Mouse (Mus musculus) c-Kit-negative CD71-positive TER-119-positive erythroid progenitor cells, embryonic 14.5 days (primary cell): ENCODE results near the gene Fam193b.

Experiments
- DNase-seq: peaks from one replicate; pipeline ENCODE4 v3.0.0-alpha.2; 2013; ENCODE audit warnings: low read depth, low spot score

The Fam193b gene

GRCm38 (mm10) chr13:55527834-55528772 is 42.8 kb downstream of the Fam193b start:
- DNase-seq, result no peak

- DNase-seq, result no peak
Observed at GRCm38 (mm10) chr13:55527212-55527611, 43.7 kb downstream of the Fam193b start.

DNA sequence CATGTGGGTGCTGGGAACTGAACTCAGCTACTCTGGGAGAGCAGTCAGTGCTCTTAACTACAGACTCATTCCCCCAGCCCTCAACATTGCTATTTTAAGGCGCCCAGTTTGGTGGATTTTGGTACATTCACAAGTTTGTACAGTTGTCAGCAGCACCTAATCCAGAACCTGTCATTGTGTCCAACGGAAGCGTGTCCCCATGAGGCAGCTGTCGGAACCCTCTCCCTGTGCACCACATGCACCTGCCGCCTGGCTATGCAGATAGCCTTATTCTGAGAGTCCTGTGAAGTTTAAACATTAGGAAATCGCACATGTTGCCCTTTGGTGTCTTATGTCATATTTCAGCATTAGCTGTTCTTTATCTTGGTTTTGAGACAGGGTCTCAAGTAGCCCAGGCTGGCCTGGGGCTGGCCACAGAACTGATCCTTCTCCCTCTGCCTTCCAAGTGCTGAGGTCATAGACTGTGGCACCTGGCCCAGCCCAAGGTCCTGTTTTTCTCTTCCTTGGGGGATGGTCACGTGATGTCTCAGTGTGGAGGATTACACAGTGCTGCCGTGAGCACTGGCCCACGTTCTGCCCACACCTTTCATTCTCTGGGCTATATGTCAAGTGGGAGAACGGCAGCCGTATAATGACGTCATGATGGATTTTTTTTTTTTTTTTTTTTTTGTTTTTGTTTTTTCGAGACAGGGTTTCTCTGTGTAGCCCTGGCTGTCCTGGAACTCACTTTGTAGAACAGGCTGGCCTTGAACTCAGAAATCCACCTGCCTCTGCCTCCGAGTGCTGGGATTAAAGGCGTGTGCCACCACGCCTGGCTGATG is 45.0 kb downstream of the Fam193b start:
- no peak for DNase-seq

GRCm38 (mm10) chr13:55523951-55524600 is 46.8 kb downstream of the Fam193b start:
- DNase-seq, result no peak

DNA sequence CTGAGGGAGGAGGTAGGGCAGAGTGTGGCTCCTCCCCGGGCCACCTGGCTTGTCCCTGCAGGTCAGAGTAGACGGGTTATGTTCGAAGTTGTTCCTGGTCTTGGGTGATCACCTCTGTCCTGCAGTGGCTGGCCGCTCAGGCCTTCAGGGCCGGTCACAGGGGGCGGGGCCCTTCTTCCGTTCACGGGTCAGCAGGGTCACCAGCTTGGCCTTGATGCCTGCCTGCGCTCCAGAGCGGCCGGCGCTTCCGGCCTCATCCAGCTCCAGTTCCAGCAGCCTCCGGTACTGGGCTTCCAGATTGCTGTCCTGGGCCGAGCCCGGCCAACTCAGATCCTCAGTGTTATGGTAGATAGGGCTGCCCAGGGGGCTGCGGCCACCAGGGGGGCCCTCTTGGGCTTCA is 47.6 kb downstream of the Fam193b start:
- DNase-seq, result no peak

GRCm38 (mm10) chr13:55522730-55523129 is 48.2 kb downstream of the Fam193b start:
- no peak for DNase-seq

DNA sequence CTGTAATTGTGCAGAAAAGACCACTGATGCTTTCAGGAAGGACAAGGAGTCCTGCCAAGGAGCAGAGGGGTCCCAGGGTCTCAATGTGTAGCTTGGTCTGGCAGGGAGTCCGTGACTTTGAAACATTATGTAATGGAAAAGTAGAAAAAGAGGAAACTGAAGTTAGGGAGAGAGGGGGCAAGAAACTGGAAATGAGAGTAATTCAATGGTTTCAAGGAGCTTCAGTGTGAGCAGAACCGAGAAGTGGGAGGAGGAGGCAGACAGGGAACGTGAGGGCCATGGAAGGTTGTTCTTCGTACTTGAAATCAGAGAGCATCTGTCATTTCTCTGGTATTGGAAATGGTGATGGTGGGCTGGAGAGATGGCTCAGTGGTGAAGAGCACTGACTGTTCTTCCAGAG is 51.3 kb downstream of the Fam193b start:
- no peak for DNase-seq

DNA sequence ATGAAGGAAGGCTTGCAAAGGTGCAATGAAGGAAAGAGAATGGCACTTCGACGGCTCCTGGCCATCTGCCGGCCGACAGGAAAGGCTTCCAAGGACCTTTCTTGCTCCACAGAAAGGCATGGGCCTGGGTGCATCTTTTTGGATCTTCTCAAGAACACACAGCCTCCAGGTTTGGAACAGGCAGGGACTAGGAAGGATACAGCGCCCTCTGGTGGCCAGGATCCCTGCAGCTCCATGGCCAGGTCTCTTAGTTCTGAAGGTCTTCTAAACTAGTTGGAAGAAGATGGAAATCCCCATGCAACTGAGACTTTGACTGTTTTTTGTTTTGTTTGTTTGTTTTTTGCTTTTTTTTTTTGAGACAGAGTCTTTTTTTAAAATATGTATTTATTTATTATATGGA is 54.0 kb downstream of the Fam193b start:
- peak; percentile 72 for DNase-seq

DNA sequence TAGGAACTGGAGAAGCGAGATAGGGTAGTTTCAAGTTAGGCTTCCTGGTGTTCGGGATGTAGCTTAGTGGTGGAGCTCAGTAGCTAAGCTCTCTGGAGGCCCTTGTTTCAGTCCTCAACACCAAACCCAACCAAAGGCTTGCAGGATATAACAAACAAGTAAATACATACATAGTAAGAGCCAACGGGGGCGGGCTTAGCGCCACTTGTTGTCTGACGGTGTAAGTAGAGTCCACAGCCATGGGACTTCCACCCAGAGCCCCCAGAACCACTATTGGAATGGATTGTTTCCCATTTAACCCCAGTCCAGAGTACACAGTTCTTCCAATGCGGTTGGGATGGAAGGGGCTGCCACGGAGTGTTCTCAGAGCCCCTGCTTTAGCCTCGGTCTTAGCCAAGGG is 57.1 kb downstream of the Fam193b start:
- DNase-seq, result no peak

DNA sequence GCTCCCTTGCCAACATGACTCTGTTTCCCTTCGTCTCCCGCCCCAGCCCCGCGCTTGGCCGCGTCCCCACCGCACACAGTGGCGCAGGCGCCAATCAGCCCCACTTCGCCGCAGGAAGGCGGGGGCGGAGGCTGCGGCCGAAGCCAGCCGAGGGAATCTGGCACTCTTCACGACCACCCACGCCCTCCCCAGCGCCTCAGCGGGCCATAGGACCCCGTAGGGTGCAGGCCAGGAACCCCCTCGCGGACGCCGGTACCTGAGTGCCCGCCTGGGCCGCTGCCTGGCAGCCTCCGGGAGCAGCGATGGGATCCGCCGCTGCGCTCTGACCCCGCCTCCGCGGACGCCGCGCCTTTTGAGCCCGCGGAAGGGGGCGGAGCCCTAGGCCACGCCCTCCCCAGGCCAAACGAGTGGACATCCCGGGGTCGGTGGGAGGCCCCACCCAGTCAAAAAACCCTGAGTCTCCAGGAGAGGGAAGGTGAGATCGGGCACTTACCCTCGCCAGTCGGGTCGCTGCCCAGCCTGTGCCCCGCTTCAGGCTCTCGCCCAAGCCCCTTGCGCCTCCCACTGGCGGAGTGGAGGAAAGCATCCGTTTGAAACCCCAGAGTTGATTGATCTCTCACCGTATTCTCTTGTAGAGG is 57.7 kb downstream of the Fam193b start, which contains the start of gene Pdlim7:
TSS of gene Pdlim7 (minus strand) at position 566 of the 638 bp plus-strand sequence.
- DNase-seq, result peak; percentile 62

DNA sequence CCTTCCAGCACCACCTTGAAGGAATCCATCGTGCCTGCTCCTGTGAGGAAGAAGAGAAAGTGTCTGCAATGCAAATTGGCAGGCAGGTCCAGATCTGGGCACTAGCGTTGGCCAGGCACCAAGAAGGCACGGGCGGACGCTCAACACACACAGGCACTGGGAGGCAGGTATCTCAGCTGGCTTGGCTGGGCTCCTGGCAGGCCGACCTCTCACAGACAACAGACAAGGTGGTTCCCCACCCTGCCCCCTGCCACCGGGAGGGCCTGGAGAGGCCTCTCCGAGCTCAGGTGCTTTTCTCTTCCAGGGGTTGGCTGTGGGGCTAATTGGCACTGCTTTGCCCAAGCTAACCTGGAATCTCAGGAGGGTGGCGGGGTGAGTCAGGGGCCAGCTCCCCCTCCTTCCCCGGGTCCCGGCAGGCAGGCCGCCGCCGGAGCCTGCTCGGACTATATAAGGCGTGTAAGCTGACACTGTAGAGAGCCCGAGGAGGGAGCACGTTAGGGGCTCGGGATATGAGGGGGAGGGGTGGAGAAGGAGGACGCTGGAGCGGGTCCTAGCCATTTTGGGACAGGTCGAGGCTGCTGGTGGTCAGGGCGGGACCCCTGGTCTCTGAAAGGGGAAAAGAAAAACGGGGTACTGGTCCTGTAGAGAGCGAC is 58.4 kb downstream of the Fam193b start:
- DNase-seq, result no peak

- DNase-seq, result no peak
Observed at GRCm38 (mm10) chr13:55511492-55511861, 59.4 kb downstream of the Fam193b start.

DNA sequence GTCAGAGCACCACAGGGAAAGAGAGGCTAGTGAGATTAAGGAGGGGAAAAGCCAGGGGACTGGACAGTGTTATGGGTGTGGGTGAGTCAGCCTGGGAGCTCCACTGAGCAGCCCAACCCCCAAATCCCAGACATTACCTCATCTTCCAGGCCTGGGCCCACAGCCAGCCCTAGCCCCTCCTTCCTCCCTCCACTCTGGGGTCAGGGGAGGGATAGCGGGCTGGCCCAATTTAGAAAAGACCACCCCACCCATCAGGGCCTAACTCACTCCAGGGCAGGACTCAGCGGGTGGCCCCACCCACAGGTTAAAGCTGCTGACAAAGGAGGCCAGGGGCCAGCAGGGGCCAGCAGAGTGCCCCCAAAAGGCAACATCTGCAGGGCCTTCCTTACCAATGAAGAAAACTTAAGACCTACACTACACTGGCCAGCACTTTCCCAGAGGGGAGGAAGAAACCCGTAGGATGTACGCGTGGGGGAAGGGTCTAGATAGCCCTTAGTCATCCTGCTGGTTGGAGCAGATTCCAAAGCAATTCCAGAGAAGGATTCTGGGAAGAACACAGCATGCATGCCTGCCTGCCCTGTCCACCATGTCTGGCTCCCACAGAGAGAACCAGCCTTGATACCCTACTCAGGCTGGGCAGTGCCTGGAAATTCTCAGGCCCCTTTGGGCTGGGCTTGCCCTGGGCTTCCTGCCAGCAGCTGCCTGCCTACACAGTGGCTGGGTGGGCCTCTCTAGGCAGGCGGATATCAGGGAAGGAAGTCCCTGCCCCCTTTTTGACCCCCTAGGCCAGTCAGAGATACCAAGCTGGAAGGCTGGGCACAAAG is 60.0 kb downstream of the Fam193b start:
- DNase-seq, result no peak

DNA sequence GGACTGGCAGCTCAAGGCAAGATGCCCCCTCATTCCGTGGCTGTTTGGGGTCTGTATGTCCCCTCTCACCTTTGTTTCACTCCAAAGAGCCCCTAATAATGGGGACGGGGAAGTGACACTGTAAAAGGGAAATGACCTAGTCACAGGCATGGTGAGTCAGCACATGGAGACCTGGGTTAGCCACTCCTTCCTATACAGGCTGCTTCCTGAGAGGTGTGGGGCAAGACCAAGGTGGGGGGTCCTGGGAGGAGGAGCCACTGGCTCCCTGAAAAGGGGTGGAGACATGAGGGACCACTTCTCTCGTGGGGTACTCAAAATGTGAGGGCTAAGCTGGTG is 60.6 kb downstream of the Fam193b start:
- DNase-seq, result no peak

- DNase-seq, result no peak
Observed at GRCm38 (mm10) chr13:55508531-55508930, 62.4 kb downstream of the Fam193b start.

GRCm38 (mm10) chr13:55507877-55508276 is 63.0 kb downstream of the Fam193b start:
- no peak for DNase-seq

DNA sequence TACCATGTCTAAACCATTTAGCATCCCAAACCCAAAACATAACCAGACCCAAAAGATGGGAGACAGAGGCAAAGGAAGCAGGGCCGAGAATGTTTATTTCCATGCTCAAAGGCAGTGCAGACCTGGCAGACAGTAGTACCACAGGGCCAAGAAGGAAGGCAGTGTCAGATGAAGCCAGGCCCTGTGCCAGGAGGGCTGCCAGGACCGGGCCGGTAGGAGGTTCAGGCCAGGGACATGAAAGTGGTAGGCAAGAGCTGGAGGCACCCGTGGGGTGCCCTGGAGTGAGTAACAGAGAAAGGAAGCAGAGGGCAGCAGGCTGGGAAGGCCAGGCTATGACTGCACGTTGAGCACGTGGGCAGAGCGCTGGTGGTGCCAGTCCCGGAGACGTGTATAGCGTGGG is 64.2 kb downstream of the Fam193b start:
- DNase-seq, result no peak

- DNase-seq, result no peak
Observed at GRCm38 (mm10) chr13:55505810-55506209, 65.1 kb downstream of the Fam193b start.

DNA sequence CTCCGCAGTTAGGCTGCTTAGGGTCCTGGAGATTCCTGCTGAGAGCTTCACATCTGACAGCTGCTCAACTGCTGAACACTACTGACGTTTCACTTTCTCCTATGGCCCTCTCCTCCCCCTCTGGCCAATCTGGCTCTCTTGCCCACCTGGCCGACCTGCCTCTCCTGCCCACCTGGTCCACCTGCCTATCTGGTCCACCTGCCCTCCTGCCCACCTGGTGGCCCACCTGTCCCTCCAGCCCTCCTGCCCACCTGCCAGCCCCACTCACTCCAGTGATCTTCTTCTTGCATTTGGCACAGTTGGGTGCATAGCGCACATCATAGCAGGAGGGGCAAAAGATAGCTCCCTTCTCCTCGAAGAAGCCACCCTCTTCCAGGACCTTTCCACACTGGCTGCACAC is 66.5 kb downstream of the Fam193b start:
- DNase-seq, result no peak

DNA sequence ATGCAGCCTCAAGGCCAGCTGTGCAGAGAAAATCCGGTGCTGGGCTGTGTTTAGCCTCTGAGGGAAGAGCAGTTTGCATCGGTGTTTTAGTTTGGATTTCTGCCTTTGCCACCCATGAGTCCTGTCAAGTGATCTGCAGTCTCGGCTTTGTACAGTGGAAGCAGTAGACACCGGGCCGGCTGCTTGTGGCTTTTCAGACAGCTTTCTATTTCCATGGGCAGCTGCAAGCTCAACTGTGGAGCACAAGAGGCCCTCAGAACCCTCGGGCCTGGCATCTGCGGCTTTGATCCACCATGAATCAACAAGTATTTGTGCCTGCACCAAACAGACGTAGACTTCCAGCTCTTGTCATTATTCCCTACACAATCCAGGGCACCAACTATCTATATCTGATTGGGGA is 68.5 kb downstream of the Fam193b start:
- DNase-seq, result no peak
